In genomic region chr6:143329096-143329495, GRCm38 (mm10) we compare ENCODE assay signal across 24 mouse cellular contexts.
A peak's percentile ranks its signal among the peaks of the same experiment; 100 is the strongest.
DNase-seq lines count a peak whose midpoint lies in the region; ATAC-seq and TF ChIP-seq lines count a peak whose summit lies in the region.
"Had no signal": no experiment of that assay in that cellular context is flagged by ENCODE, and none has a peak within 500 bp of the region (broad histone marks: within the 10 kb centered on the region; RNA-seq: fewer than 3 reads in every experiment).

No protein-coding gene starts in this region.

- H3K4me1 ChIP-seq in liver, postnatal 0 days (ENCODE audit: insufficient read depth): no peaks in the 10 kb centered on the region
- peaks cover 0 to 5% of the 10 kb centered on the region in 2 experiments; a peak in 1 of 4 replicates for H3K4me1 ChIP-seq in MEL (ENCODE audit: control insufficient read depth in 1 of 2, insufficient read depth in 2 of 2, low read length in 2 of 2)
- H3K4me1 ChIP-seq: kidney, embryonic 15.5 days; stomach, embryonic 15.5 days had no signal

- no peak; the same call in none of the 2 replicates for TF ChIP-seq RAD21 in MEL (IDR thresholded peaks at IDR 0.05; ENCODE audit: low read depth, low read length)

- no peak overlapping the region for H3K4me3 ChIP-seq in liver, postnatal 0 days (ENCODE audit: low read depth, low read length)
- no peak overlapping the region for H3K4me3 ChIP-seq in MEL (ENCODE audit: control insufficient read depth in 1 of 2, insufficient read depth in 1 of 2, low read depth in 2 of 2, low read length in 2 of 2)
- H3K4me3 ChIP-seq: embryonic facial prominence, embryonic 12.5 days; erythroblast, embryonic 14.5 days; forebrain, embryonic 13.5 days; heart, embryonic 10.5 days; hindbrain, embryonic 12.5 days; intestine, embryonic 15.5 days; kidney, embryonic 15.5 days; neural tube, embryonic 12.5 days; stomach, embryonic 15.5 days had no signal

- ATAC-seq in liver, postnatal 0 days: no peak
- no peak for ATAC-seq in activated CD4-positive, CD25-positive, alpha-beta regulatory T cell, adult 4 months
- ATAC-seq: forebrain, embryonic 13.5 days; intestine, embryonic 15.5 days had no signal

- H3K36me3 ChIP-seq in liver, postnatal 0 days (replicated peaks; ENCODE audit: insufficient read depth, low read length): no peaks in the 10 kb centered on the region
- no peaks in the 10 kb centered on the region for H3K36me3 ChIP-seq in MEL (ENCODE audit: control insufficient read depth in 1 of 2, insufficient read depth in 2 of 2, low read length in 2 of 2)
- H3K36me3 ChIP-seq: embryonic facial prominence, embryonic 12.5 days; heart, embryonic 10.5 days; hindbrain, embryonic 12.5 days; intestine, embryonic 15.5 days; kidney, embryonic 15.5 days; neural tube, embryonic 12.5 days; stomach, embryonic 15.5 days had no signal

- intact Hi-C loops in heart, postnatal 36 days (cut with DNase I): no loop called here

- H3K27me3 ChIP-seq in liver, postnatal 0 days (ENCODE audit: insufficient read depth, low read length): no peaks in the 10 kb centered on the region
- no peaks in the 10 kb centered on the region for H3K27me3 ChIP-seq in MEL (ENCODE audit: control insufficient read depth in 1 of 2, insufficient read depth in 2 of 2, low read length in 2 of 2)
- H3K27me3 ChIP-seq: embryonic facial prominence, embryonic 12.5 days; forebrain, embryonic 13.5 days; hindbrain, embryonic 12.5 days; intestine, embryonic 15.5 days; kidney, embryonic 15.5 days; neural tube, embryonic 12.5 days; stomach, embryonic 15.5 days had no signal

- no peak overlapping the region for H3K9ac ChIP-seq in liver, postnatal 0 days (replicated peaks)
- H3K9ac ChIP-seq in MEL (ENCODE audit: control insufficient read depth, low read depth, low read length, poor library complexity, severe bottlenecking): no peak overlapping the region
- H3K9ac ChIP-seq: embryonic facial prominence, embryonic 12.5 days; forebrain, embryonic 13.5 days; hindbrain, embryonic 12.5 days; intestine, embryonic 15.5 days; kidney, embryonic 15.5 days; neural tube, embryonic 12.5 days; stomach, embryonic 15.5 days had no signal

- no peak overlapping the region for H3K4me2 ChIP-seq in liver, postnatal 0 days (ENCODE audit: low read depth, low read length)
- H3K4me2 ChIP-seq: embryonic facial prominence, embryonic 12.5 days; forebrain, embryonic 13.5 days; hindbrain, embryonic 12.5 days; intestine, embryonic 15.5 days; kidney, embryonic 15.5 days; neural tube, embryonic 12.5 days; stomach, embryonic 15.5 days had no signal

- 72% methylated on average over 5 of the region's 5 CpGs for WGBS in liver, postnatal 0 days (ENCODE audit: insufficient replicate concordance)

- no peak for TF ChIP-seq POLR2A in MEL (IDR thresholded peaks at IDR 0.05; ENCODE audit: control insufficient read depth in 1 of 2, insufficient read depth in 1 of 2, low read depth in 1 of 2, low read length in 2 of 2, poor library complexity in 1 of 2)

- no peaks in the 10 kb centered on the region for H3K79me2 ChIP-seq in MEL (ENCODE audit: control insufficient read depth, insufficient read depth, low read length, poor library complexity)

- TF ChIP-seq CTCF in liver, postnatal 0 days (IDR thresholded peaks at IDR 0.05; ENCODE audit: low read depth): peak; percentile 31
- peak; percentile 26 to 57 (median 50); a peak in 5 of 6 replicates for TF ChIP-seq CTCF in MEL (IDR thresholded peaks at IDR 0.05 in 2 of 3, conservative IDR thresholded peaks at IDR 0.05 in 1 of 3; ENCODE audit: control insufficient read depth in 1 of 3, insufficient read depth in 1 of 3, low read depth in 2 of 3, low read length in 3 of 3, poor library complexity in 1 of 3, severe bottlenecking in 1 of 3)

- H3K9me3 ChIP-seq in liver, postnatal 0 days (ENCODE audit: low read length): no peaks in the 10 kb centered on the region
- no peaks in the 10 kb centered on the region for H3K9me3 ChIP-seq in MEL (replicated peaks; ENCODE audit: insufficient read depth, low read length)
- H3K9me3 ChIP-seq: embryonic facial prominence, embryonic 12.5 days; forebrain, embryonic 13.5 days; heart, embryonic 10.5 days; hindbrain, embryonic 12.5 days; intestine, embryonic 15.5 days; kidney, embryonic 15.5 days; neural tube, embryonic 12.5 days; stomach, embryonic 15.5 days had no signal

- no peak overlapping the region for H3K27ac ChIP-seq in liver, postnatal 0 days (ENCODE audit: low read depth)
- H3K27ac ChIP-seq in MEL (ENCODE audit: control insufficient read depth, low read depth, low read length): no peak overlapping the region
- H3K27ac ChIP-seq: embryonic facial prominence, embryonic 12.5 days; forebrain, embryonic 13.5 days; heart, embryonic 10.5 days; hindbrain, embryonic 12.5 days; intestine, embryonic 15.5 days; kidney, embryonic 15.5 days; neural tube, embryonic 12.5 days; stomach, embryonic 15.5 days had no signal

- no peak for TF ChIP-seq EP300 in liver, postnatal 0 days (IDR thresholded peaks at IDR 0.05; ENCODE audit: low read depth)
- no peak for TF ChIP-seq EP300 in MEL (IDR thresholded peaks at IDR 0.05; ENCODE audit: low read depth in 1 of 2, low read length in 2 of 2)

- DNase-seq in heart, adult 11 months: peak; percentile 16
- DNase-seq in heart, postnatal 36 days: no peak
- DNase-seq in liver, postnatal 0 days: no peak
- no peak for DNase-seq in liver
- DNase-seq in MEL (ENCODE audit: low read depth, low spot score): peak; percentile 35
- peak; percentile 27 for DNase-seq in naive thymus-derived CD4-positive, alpha-beta T cell, adult 2 months (ENCODE audit: low read depth)
- no peak for DNase-seq in cerebellum, adult 11-12 months
- DNase-seq: adrenal gland, adult 2 months; cerebellum, adult 9-10 months; gastrocnemius, postnatal 25 days; heart, postnatal 10 days; lung, adult 18-20 months; lung, postnatal 36 days; spleen, adult 18-20 months had no signal

TF ChIP-seq in MEL, 35 proteins besides CTCF, POLR2A, EP300 and RAD21:
- no peak for TF ChIP-seq KAT2A (conservative IDR thresholded peaks at IDR 0.05; ENCODE audit: low read depth, low read length)
- TF ChIP-seq MAZ (IDR thresholded peaks at IDR 0.05; ENCODE audit: low read depth, low read length): no peak
- peak; percentile 27; the same call in 1 of the 2 replicates for TF ChIP-seq SMC3 (IDR thresholded peaks at IDR 0.05; ENCODE audit: low read depth, low read length)
- TF ChIP-seq GATA1 (IDR thresholded peaks at IDR 0.05; ENCODE audit: low read depth, low read length): no peak

Comparison
In these comparisons a context has a peak if more than half of its experiments do, and no peak if none do; other contexts are left out.
1. DNase-seq: peak in heart, adult 11 months (single experiment), MEL (single experiment) and naive thymus-derived CD4-positive, alpha-beta T cell, adult 2 months (single experiment); none in heart, postnatal 36 days (0 of 2), liver, postnatal 0 days (single experiment), liver (single experiment) and cerebellum, adult 11-12 months (single experiment).